Mouse (Mus musculus): ENCODE results near the gene Ttc17. TPM values are rescaled to one million over a fixed set of nuclear protein-coding genes. Genes with fewer than 3 reads are reported as not detected.

Ttc17 gene
- polyA plus RNA-seq, 1 experiment, result 12.6 TPM

DNA sequence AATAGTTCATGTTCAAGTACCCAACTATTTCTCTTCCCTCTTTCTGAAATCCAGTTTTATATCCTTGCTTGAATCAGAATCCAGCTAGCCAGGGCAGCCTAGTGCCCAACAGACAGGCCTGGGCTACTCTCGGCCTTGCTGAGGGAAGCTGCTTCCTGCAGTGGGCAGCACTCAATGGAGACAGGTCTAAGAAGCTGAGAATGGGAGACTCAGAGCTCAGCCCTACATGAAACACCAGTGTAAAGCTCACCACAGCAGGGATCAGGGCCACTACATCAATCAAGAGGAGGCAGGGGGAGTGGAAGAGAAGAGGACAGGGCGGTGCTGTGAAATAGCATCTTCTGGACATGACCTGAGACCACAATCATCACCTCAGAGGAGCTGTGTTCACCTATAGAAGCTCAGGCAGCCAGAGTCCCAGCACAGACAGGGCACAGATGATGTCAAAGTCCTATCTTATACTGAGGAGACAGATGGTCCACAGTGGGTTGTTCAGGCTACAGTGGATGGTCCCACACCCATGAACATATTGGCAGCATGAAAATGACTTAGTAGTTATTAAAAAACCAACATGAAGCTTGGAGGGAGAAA is 25.3 kb downstream of the Ttc17 start:
- Histone ChIP-seq H3K27ac (ENCODE audit: insufficient read depth, low read depth, low read length) (no peak overlapping the region), H3K4me3 (ENCODE audit: insufficient read depth, low read depth, low read length) (no peak overlapping the region), H3K4me1 (ENCODE audit: control insufficient read depth, insufficient read depth, low read length) (no peaks in the 10 kb centered on the region), H3K27me3 (replicated peaks; ENCODE audit: control insufficient read depth, insufficient read depth, low read length) (no peaks in the 10 kb centered on the region), H3K36me3 (ENCODE audit: control insufficient read depth, insufficient read depth, low read length) (peaks cover 1% of the 10 kb centered on the region; the same call in 1 of the 2 replicates)
- 79% methylated on average over 2 of the region's 2 CpGs for WGBS
- TF ChIP-seq POLR2A (IDR thresholded peaks at IDR 0.05; ENCODE audit: low read depth, low read length) (no peak), CTCF (conservative IDR thresholded peaks at IDR 0.05; ENCODE audit: insufficient read depth, insufficient read length, low read depth, low read length) (no peak)
- no peak for DNase-seq

GRCm38 (mm10) chr2:94378678-94379077 is 27.8 kb downstream of the Ttc17 start:
- WGBS, result 83% methylated on average over 11 of the region's 11 CpGs
- Histone ChIP-seq H3K4me1 (ENCODE audit: control insufficient read depth, insufficient read depth, low read length) (no peaks in the 10 kb centered on the region), H3K27ac (ENCODE audit: insufficient read depth, low read depth, low read length) (no peak overlapping the region), H3K36me3 (ENCODE audit: control insufficient read depth, insufficient read depth, low read length) (peaks cover 1% of the 10 kb centered on the region; the same call in 1 of the 2 replicates), H3K4me3 (ENCODE audit: insufficient read depth, low read depth, low read length) (no peak overlapping the region), H3K27me3 (replicated peaks; ENCODE audit: control insufficient read depth, insufficient read depth, low read length) (no peaks in the 10 kb centered on the region)
- TF ChIP-seq POLR2A (IDR thresholded peaks at IDR 0.05; ENCODE audit: low read depth, low read length) (no peak), CTCF (conservative IDR thresholded peaks at IDR 0.05; ENCODE audit: insufficient read depth, insufficient read length, low read depth, low read length) (no peak)
- no peak for DNase-seq

- WGBS, result 80% methylated on average over 6 of the region's 6 CpGs
- Histone ChIP-seq H3K4me1 (ENCODE audit: control insufficient read depth, insufficient read depth, low read length) (no peaks in the 10 kb centered on the region), H3K4me3 (ENCODE audit: insufficient read depth, low read depth, low read length) (no peak overlapping the region), H3K27me3 (replicated peaks; ENCODE audit: control insufficient read depth, insufficient read depth, low read length) (no peaks in the 10 kb centered on the region), H3K27ac (ENCODE audit: insufficient read depth, low read depth, low read length) (no peak overlapping the region), H3K36me3 (ENCODE audit: control insufficient read depth, insufficient read depth, low read length) (peaks cover 3% of the 10 kb centered on the region)
- TF ChIP-seq CTCF (conservative IDR thresholded peaks at IDR 0.05; ENCODE audit: insufficient read depth, insufficient read length, low read depth, low read length) (peak; percentile 64), POLR2A (IDR thresholded peaks at IDR 0.05; ENCODE audit: low read depth, low read length) (no peak)
- DNase-seq, result peak; percentile 54
Measured at GRCm38 (mm10) chr2:94371093-94371492, 35.4 kb downstream of the Ttc17 start.

DNA sequence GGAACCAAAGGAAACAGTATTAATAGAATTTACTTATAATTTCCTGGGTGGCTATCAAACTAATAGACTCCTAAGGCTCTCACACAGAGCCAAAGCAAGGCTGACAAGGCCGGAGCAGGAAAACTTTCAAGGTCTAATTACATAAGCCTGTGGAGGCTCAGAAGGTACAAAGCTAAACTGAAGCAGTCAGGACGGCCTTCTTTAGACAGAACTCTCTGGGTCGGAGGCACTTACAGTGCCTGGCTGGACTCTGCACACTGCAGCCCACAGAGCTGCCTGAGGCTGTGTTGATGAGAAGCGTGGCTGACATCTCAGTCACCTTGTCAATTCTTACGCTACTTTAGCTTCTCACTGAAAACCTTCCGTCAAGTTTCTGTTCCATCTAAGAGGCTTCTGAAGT is 42.7 kb downstream of the Ttc17 start:
- no peak for DNase-seq
- WGBS, result 95% methylated on average over 6 of the region's 6 CpGs
- TF ChIP-seq POLR2A (IDR thresholded peaks at IDR 0.05; ENCODE audit: low read depth, low read length), result no peak
- TF ChIP-seq CTCF (conservative IDR thresholded peaks at IDR 0.05; ENCODE audit: insufficient read depth, insufficient read length, low read depth, low read length), result no peak
- no peak overlapping the region for H3K27ac ChIP-seq (ENCODE audit: insufficient read depth, low read depth, low read length)
- H3K36me3 ChIP-seq (ENCODE audit: control insufficient read depth, insufficient read depth, low read length), result peaks cover 11% of the 10 kb centered on the region
- H3K4me3 ChIP-seq (ENCODE audit: insufficient read depth, low read depth, low read length), result no peak overlapping the region
- no peaks in the 10 kb centered on the region for H3K4me1 ChIP-seq (ENCODE audit: control insufficient read depth, insufficient read depth, low read length)
- H3K27me3 ChIP-seq (replicated peaks; ENCODE audit: control insufficient read depth, insufficient read depth, low read length), result no peaks in the 10 kb centered on the region

DNA sequence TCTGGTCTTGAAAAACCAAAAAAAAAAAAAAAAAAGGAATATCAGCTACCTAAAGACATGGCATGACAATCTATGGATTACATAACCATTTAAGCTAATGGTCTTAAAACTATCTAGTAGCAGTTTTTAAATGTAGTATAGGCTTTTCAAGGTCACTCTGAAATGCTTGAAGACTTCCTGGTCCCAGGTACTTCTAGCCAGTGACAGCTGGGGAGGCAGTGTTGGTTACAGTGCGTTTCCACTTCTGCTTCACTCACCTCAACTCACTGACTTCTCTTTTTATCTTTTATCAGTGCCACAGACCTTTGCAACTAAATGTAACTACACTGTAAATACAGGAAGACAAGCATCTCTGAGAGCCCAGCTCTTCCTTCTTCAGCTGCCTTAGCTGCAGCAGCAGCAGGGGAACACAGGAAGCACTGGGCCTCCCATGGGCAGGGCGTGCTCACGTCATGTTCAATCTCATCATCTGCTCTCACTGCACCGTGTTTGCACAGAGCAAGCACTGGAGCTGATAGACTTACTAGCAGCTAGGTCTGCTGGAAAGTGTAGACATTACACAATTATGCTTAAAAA is 46.0 kb downstream of the Ttc17 start:
- Histone ChIP-seq H3K27ac (ENCODE audit: insufficient read depth, low read depth, low read length) (no peak overlapping the region), H3K4me1 (ENCODE audit: control insufficient read depth, insufficient read depth, low read length) (no peaks in the 10 kb centered on the region), H3K36me3 (ENCODE audit: control insufficient read depth, insufficient read depth, low read length) (peaks cover 12% of the 10 kb centered on the region), H3K4me3 (ENCODE audit: insufficient read depth, low read depth, low read length) (no peak overlapping the region), H3K27me3 (replicated peaks; ENCODE audit: control insufficient read depth, insufficient read depth, low read length) (no peaks in the 10 kb centered on the region)
- 77% methylated on average over 4 of the region's 4 CpGs for WGBS
- TF ChIP-seq POLR2A (IDR thresholded peaks at IDR 0.05; ENCODE audit: low read depth, low read length), result no peak
- TF ChIP-seq CTCF (conservative IDR thresholded peaks at IDR 0.05; ENCODE audit: insufficient read depth, insufficient read length, low read depth, low read length), result no peak
- no peak for DNase-seq

- Histone ChIP-seq H3K4me3 (ENCODE audit: insufficient read depth, low read depth, low read length) (no peak overlapping the region), H3K27me3 (replicated peaks; ENCODE audit: control insufficient read depth, insufficient read depth, low read length) (no peaks in the 10 kb centered on the region), H3K36me3 (ENCODE audit: control insufficient read depth, insufficient read depth, low read length) (no peaks in the 10 kb centered on the region; the same call in 1 of the 2 replicates), H3K4me1 (ENCODE audit: control insufficient read depth, insufficient read depth, low read length) (peaks cover 12% of the 10 kb centered on the region), H3K27ac (ENCODE audit: insufficient read depth, low read depth, low read length) (peak overlapping the region; percentile 79)
- 25% methylated on average over 6 of the region's 6 CpGs for WGBS
- peak; percentile 89 for DNase-seq
- TF ChIP-seq POLR2A (IDR thresholded peaks at IDR 0.05; ENCODE audit: low read depth, low read length), result no peak
- TF ChIP-seq CTCF (conservative IDR thresholded peaks at IDR 0.05; ENCODE audit: insufficient read depth, insufficient read length, low read depth, low read length), result no peak
Measured at GRCm38 (mm10) chr2:94348165-94348591, 58.3 kb downstream of the Ttc17 start.

DNA sequence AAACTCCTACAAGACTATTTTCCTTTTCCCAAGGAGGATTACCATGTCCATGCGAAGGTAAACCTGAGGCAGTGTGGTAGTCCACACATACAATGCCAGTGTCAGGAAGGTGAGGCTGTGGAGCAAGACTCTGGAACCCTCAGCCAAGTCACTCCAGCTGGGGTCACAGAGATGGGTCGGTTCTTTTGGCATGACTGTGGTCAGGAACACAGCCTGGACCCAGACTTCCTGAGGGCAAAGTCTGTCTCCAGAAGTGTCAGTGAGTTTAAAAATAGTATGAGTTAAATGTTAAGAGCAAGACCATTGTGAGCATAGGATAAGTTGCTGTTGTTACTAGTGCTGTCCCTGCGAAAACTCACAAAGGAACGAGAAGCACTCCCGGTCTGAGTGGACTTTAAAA is 59.7 kb downstream of the Ttc17 start:
- no peak for TF ChIP-seq CTCF (conservative IDR thresholded peaks at IDR 0.05; ENCODE audit: insufficient read depth, insufficient read length, low read depth, low read length)
- TF ChIP-seq POLR2A (IDR thresholded peaks at IDR 0.05; ENCODE audit: low read depth, low read length), result no peak
- H3K4me3 ChIP-seq (ENCODE audit: insufficient read depth, low read depth, low read length), result no peak overlapping the region
- peak overlapping the region; percentile 34 for H3K27ac ChIP-seq (ENCODE audit: insufficient read depth, low read depth, low read length)
- 33% methylated on average over 5 of the region's 5 CpGs for WGBS
- H3K27me3 ChIP-seq (replicated peaks; ENCODE audit: control insufficient read depth, insufficient read depth, low read length), result no peaks in the 10 kb centered on the region
- DNase-seq, result peak; percentile 89
- peaks cover 1% of the 10 kb centered on the region; the same call in 1 of the 2 replicates for H3K36me3 ChIP-seq (ENCODE audit: control insufficient read depth, insufficient read depth, low read length)
- peaks cover 12% of the 10 kb centered on the region for H3K4me1 ChIP-seq (ENCODE audit: control insufficient read depth, insufficient read depth, low read length)

Data from kidney, adult 2 months (tissue).